Mouse (Mus musculus) frontal cortex, adult (tissue): ENCODE measurements around the gene Zfp592.

Experiments used
- ATAC-seq: cut with Nextera tagmentation; 2 replicates; pipeline ENCODE4 v1.9.2; 2017; ENCODE audit warnings: mild to moderate bottlenecking, moderate library complexity, mixed read lengths; ENCODE audit not compliant: low TSS enrichment

The Zfp592 gene

GRCm38 (mm10) chr7:81057471-81057870 is 64.0 kb downstream of the Zfp592 start, which contains the start of gene Alpk3:
TSS of gene Alpk3 (plus strand) at chr7:81057600.
- ATAC-seq = no peak

GRCm38 (mm10) chr7:81057901-81058711 is 64.6 kb downstream of the Zfp592 start:
- no peak; the same call in 1 of the 2 replicates for ATAC-seq

GRCm38 (mm10) chr7:81058712-81059154 is 65.3 kb downstream of the Zfp592 start:
- ATAC-seq = no peak

DNA sequence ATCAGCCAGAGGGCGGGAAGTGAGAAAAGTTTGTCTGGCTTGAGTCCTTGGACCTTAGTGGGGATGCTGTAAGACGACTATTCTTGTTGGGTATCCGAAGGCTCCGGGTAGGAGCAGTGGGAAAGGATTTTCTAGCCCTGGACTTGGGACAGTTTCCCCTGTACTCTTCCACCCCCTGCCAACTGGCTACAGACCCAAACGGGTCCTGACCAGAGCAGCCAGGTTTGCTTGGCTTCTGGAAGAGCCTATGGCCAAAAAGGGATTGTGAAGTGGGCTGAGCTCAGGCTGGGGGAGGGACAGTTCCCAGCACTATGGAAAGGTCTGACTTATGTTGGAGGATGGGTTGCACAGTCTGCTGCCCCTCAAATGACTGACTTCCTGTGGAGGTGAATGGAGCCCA is 65.9 kb downstream of the Zfp592 start:
- ATAC-seq = no peak

DNA sequence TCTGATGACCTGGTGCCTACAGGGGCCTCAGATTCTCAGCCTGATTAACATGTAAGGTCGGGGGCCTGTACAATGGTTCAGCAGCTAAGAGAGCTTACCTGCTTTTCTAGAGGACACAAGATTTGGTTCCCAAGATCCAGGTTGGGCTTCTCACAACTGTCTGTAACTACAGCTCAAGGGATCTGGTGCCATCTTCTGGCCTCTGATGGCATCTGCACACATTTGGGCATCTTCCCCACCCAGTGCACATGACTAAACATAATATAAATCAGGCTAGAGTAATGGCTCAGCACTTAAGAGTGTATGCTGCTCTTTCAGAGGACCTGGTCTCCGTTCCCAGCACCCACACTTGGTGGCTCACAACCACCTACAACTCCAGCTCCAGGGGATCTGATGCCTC is 67.4 kb downstream of the Zfp592 start:
- ATAC-seq = no peak

- no peak for ATAC-seq
Measured at GRCm38 (mm10) chr7:81061936-81062335, 68.5 kb downstream of the Zfp592 start.

- ATAC-seq = no peak
Measured at GRCm38 (mm10) chr7:81063332-81063731, 69.9 kb downstream of the Zfp592 start.

GRCm38 (mm10) chr7:81066714-81067113 is 73.2 kb downstream of the Zfp592 start:
- no peak for ATAC-seq

- peak; percentile 70 for ATAC-seq
Measured at GRCm38 (mm10) chr7:81072463-81072862, 79.0 kb downstream of the Zfp592 start.

DNA sequence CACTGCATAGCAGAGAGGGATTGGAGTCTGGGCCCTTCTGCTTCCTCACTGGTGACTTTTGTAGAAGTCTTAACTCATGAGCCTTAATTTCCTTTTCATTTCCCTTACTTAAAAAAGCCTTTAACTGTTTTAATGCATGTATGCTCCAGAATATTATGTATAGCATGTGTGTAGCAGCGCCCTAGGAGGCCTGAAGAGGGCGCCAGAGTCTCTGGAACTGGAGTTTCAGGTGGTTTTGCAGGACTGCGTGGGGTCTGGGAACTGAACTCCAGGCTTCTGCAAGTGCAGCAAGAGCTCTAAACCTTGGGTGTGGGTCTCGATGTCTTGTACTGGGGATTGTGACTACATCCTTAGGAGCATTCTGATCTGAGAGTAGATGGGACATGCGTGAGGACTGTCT is 79.8 kb downstream of the Zfp592 start:
- no peak for ATAC-seq

DNA sequence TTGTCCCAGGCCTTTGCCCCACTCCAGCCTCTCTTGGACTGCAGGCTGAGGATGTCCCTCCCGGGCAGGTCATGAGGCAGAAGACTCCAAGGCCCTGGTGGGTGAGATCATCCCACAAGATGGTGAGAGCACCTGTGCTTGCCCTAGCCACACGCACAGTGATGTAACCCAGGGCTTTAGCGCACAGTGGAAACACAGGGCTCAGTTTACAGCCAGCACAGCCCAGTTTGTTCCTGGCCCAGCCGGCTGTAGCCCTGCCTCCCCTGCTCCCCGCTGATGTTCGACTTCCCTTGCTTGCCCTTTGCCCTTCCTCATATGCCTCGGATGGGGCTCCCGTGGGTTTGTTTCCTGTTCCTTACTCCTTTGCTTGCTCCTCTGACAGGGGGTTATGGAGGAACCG is 81.1 kb downstream of the Zfp592 start:
- no peak for ATAC-seq

- no peak for ATAC-seq
Measured at GRCm38 (mm10) chr7:81075299-81075698, 81.8 kb downstream of the Zfp592 start.

- no peak for ATAC-seq
Measured at GRCm38 (mm10) chr7:81075732-81076131, 82.3 kb downstream of the Zfp592 start.

DNA sequence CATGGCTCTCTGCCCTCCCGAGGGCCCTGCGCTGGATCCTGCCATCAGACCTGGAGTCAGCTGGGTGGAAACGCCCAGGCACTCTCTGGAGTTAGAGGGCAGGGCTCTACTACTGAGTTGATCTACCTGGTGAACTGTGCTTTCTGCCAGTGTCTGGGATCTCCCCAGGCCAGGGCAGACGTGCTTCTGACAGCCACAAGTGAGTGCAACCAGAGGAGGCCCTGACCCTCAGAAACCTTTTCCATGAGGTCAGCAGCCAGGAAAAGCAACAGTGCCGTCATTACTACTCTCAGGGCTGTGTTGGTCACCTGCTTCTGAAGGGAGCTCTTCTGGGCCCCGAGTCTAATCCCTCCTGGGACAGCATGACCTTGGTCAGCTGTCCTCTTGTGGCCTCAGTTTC is 83.5 kb downstream of the Zfp592 start:
- no peak for ATAC-seq

DNA sequence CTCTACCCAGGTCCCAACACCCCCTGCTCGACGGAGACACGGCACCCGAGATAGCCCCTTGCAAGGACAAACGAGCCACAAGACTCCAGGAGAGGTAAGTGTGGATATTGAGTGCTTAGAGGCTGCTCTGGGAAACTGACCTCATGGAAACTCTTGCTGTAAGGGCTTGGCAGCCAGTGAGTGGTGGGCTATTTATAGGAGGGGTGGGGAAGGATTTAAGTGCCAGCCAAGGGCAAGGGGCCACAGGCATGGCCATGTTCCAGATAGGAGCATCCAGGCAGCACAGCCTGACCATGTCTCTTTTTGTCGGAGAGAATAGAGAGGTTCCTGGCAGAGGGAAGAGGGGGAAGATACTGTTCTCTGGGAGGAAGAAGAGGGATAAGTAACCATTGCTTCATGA is 85.3 kb downstream of the Zfp592 start:
- no peak for ATAC-seq

- no peak for ATAC-seq
Measured at GRCm38 (mm10) chr7:81093420-81093965, 100.0 kb downstream of the Zfp592 start.

DNA sequence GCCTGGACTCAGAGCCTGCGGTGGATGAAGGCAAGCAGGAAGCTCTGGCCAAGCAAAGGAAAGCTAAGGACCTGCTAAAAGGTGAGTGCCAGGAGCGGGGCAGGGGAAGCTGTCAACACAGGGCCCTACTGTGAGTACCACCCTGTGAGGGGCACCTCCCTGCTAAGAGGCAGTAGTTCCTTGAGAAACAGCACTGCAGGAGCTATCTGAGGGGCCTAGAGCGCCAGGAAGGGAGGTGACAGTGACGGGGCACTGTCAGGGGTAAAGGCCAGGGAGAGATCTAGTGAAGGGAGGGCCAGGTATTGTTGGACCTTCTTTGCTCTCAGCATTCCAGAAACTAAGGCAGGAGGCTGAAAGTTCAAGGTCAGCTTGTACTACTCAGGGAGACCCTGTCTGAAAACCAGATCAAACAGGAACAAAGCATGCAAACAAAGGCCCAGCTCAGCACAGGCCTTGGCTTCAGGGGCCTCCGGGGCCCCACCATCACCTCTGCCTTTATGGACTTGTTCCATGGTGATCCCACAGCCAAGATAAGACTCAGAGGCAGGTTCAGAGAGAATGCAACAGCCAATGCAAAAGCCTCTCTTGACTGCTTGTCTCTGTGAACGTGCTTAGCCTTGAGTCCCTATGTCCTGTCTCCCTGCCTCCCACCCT is 100.8 kb downstream of the Zfp592 start:
- no peak for ATAC-seq
